Mouse (Mus musculus): Measurements from ENCODE around the gene Clta. TPM values are rescaled to one million over a fixed set of nuclear protein-coding genes. Genes with fewer than 3 reads are reported as not detected.

The Clta gene
- 94.8 TPM for polyA plus RNA-seq (2014; fragmentation: Illumina TruSeq; extraction: RNeasy Lipid Tissue Mini Kit (QIAGEN cat#74804); ENCODE audit: low read depth, low replicate concordance)

DNA sequence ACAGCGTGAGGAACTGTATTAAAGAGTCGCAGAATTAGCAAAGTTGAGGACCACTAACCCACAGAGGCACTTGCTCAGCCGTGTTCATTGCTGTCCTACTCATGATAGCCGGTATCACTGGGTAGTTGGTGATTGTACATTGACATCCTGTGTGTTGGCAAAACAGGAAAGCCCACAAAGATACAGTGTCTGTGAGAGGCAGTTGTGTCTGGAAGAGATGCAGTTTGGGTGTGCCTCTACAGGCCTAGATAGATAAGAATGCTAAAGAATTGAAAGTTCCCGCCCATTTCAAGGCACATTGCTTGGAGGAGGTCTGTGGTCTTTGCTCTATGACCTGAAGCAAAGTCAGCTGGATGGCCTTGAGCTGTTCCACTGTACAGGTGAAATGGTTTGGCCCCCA, at the start of gene Clta:
Clta (plus strand) TSS at position 327 of the 400 bp plus-strand sequence.

DNA sequence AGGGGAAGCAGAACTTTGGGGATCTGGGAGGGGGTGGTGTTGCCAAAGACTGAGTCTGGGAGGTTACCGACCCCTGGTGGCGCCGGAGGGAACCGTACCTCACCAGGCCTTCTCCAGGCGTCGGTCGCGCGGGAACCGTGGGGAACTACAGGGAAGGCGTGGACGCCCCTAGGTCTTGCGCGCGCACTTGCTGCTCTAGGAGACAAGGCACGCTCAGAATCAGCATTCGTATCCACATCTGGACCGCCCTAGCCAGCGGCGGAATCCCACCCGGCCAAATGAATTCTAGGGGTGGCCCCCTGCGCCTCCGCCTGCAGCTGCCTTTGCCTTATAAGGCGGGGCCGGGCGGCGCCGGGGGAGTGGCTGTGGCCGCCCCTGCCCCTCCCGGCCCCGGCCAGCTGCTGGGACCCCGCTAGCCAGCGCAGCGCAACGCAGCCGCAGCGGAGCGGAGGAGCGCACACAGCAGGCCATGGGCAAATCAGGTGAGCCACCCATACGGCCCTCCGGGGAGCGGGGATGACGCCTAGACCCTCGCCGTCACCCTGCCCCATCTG, 46.9 kb upstream of the Clta start, which contains the start of gene Glipr2:
Glipr2 (plus strand) TSS at position 110 of the 554 bp plus-strand sequence.

DNA sequence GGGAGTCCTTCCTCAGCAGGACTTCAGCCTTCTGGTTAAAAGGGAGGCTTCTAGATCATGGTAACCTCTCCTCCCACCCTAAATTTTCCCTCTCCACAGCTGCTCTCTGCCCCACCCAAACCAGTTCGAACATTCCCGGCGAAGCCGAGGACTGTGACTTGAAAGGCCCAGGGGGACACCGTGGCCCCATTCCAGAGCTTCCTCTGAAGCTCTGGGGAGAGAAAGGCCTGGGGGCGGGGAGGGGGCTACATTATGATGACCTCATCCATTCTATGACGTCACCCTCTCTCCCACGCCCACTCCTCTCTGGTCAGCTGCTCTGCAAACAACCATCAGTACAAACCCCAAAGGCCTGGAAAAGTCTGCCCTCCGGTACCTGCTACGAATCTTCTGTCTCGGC, 21.1 kb upstream of the Clta start, which contains the start of gene Ccin:
Ccin (plus strand) TSS at position 303 of the 400 bp plus-strand sequence.

Other genes with a start within 250 kb of the Clta start
- not detected for gene Olfr159, start 233.4 kb upstream of the Clta start, polyA plus RNA-seq (2014; fragmentation: Illumina TruSeq; extraction: RNeasy Lipid Tissue Mini Kit (QIAGEN cat#74804); ENCODE audit: low read depth, low replicate concordance)
- gene Olfr156, start 180.6 kb upstream of the Clta start, polyA plus RNA-seq (2014; fragmentation: Illumina TruSeq; extraction: RNeasy Lipid Tissue Mini Kit (QIAGEN cat#74804); ENCODE audit: low read depth, low replicate concordance), result not detected
- gene Olfr157, start 164.3 kb upstream of the Clta start, polyA plus RNA-seq (2014; fragmentation: Illumina TruSeq; extraction: RNeasy Lipid Tissue Mini Kit (QIAGEN cat#74804); ENCODE audit: low read depth, low replicate concordance), result not detected
- gene Olfr155, start 152.9 kb upstream of the Clta start, polyA plus RNA-seq (2014; fragmentation: Illumina TruSeq; extraction: RNeasy Lipid Tissue Mini Kit (QIAGEN cat#74804); ENCODE audit: low read depth, low replicate concordance), result not detected
- 5.3 TPM for gene Reck, start 128.9 kb upstream of the Clta start, polyA plus RNA-seq (2014; fragmentation: Illumina TruSeq; extraction: RNeasy Lipid Tissue Mini Kit (QIAGEN cat#74804); ENCODE audit: low read depth, low replicate concordance)
- gene Glipr2, start 47.1 kb upstream of the Clta start, polyA plus RNA-seq (2014; fragmentation: Illumina TruSeq; extraction: RNeasy Lipid Tissue Mini Kit (QIAGEN cat#74804); ENCODE audit: low read depth, low replicate concordance), result 7.7 TPM
- not detected for gene Ccin, start 21.0 kb upstream of the Clta start, polyA plus RNA-seq (2014; fragmentation: Illumina TruSeq; extraction: RNeasy Lipid Tissue Mini Kit (QIAGEN cat#74804); ENCODE audit: low read depth, low replicate concordance)
- gene Gne, start 79.7 kb downstream of the Clta start, polyA plus RNA-seq (2014; fragmentation: Illumina TruSeq; extraction: RNeasy Lipid Tissue Mini Kit (QIAGEN cat#74804); ENCODE audit: low read depth, low replicate concordance), result 18.7 TPM
- 22.1 TPM for gene Rnf38, start 229.3 kb downstream of the Clta start, polyA plus RNA-seq (2014; fragmentation: Illumina TruSeq; extraction: RNeasy Lipid Tissue Mini Kit (QIAGEN cat#74804); ENCODE audit: low read depth, low replicate concordance)